Mouse (Mus musculus): Measurements from ENCODE around the gene AL607142.1. TPM values are rescaled to one million over a fixed set of nuclear protein-coding genes. Genes with fewer than 3 reads are reported as not detected.

AL607142.1 gene
- total RNA-seq, 1 experiment, result not detected

DNA sequence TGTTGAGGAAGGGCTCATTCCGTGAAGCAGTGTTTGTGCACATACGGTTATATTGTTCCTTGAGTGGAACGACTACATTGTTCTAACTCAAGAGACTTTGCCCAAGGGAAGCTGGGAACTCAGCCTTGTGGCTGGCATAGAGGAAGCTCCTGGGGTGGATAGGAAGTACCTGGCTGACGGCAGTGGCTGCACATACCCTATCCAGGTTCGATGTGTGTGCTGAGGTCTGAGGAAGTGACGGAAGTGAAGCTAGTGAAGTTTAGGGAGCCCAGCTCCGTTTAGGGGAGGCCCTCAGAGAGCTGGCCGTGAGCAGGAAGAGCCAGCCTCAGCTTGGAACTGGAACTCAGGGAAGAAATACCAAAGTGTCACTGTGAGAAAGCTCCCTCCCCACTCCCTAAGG is 43.0 kb downstream of the AL607142.1 start:
- no peaks in the 10 kb centered on the region for H3K9me3 ChIP-seq (ENCODE audit: control insufficient read depth, insufficient read depth, low read depth, low read length)
- in situ Hi-C loops (cut with MboI; ENCODE audit: low sequenced_read_pairs in 2 of 2, unreplicated experiment in 2 of 2), result no loop called here
- no peak for DNase-seq (ENCODE audit: low read depth, low spot score)
- H3K36me3 ChIP-seq (ENCODE audit: control insufficient read depth, insufficient read depth, low read length, poor library complexity, severe bottlenecking), result no peaks in the 10 kb centered on the region
- H3K4me1 ChIP-seq (ENCODE audit: control insufficient read depth in 2 of 2, insufficient read depth in 2 of 2, low read length in 2 of 2, poor library complexity in 1 of 2), result no peaks in the 10 kb centered on the region
- H3K9ac ChIP-seq (ENCODE audit: insufficient read depth, low read depth, low read length, poor library complexity, severe bottlenecking), result no peak overlapping the region
- no peak overlapping the region for H3K27ac ChIP-seq (ENCODE audit: insufficient read depth, low read depth, low read length, poor library complexity, severe bottlenecking)
- no peak overlapping the region for H3K4me3 ChIP-seq (ENCODE audit: insufficient read depth in 1 of 2, low read depth in 1 of 2, low read length in 2 of 2, poor library complexity in 1 of 2, severe bottlenecking in 1 of 2)
- TF ChIP-seq ZNF384 (IDR thresholded peaks at IDR 0.05; ENCODE audit: low read depth, low read length), result no peak

DNA sequence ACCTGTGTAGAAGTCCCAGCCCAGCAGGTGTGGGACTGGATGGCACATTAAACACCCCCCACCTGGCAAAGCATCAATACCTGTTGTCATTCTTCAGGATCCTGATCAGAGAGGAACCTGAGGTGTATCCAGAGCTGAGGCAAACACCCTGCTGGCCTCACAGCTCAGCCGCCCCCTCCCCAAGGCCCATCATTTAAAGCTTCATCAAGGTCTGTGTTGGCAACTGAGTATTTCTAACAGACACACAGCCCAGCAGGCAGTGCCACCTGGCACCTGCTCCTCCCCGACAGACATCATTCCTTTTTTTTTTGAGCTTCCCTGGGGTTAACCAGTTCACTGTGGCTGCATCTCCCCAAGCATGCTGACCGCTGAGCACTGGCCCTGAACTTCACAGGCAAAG is 50.7 kb downstream of the AL607142.1 start:
- Histone ChIP-seq H3K4me1 (ENCODE audit: control insufficient read depth in 2 of 2, insufficient read depth in 2 of 2, low read length in 2 of 2, poor library complexity in 1 of 2) (no peaks in the 10 kb centered on the region), H3K9me3 (ENCODE audit: control insufficient read depth, insufficient read depth, low read depth, low read length) (no peaks in the 10 kb centered on the region), H3K27ac (ENCODE audit: insufficient read depth, low read depth, low read length, poor library complexity, severe bottlenecking) (no peak overlapping the region), H3K36me3 (ENCODE audit: control insufficient read depth, insufficient read depth, low read length, poor library complexity, severe bottlenecking) (no peaks in the 10 kb centered on the region), H3K4me3 (ENCODE audit: insufficient read depth in 1 of 2, low read depth in 1 of 2, low read length in 2 of 2, poor library complexity in 1 of 2, severe bottlenecking in 1 of 2) (no peak overlapping the region), H3K9ac (ENCODE audit: insufficient read depth, low read depth, low read length, poor library complexity, severe bottlenecking) (no peak overlapping the region)
- DNase-seq (ENCODE audit: low read depth, low spot score), result no peak
- in situ Hi-C loops (cut with MboI; ENCODE audit: low sequenced_read_pairs in 2 of 2, unreplicated experiment in 2 of 2), result no loop called here
- no peak for TF ChIP-seq CHD2 (IDR thresholded peaks at IDR 0.05; ENCODE audit: low read depth, low read length)
- TF ChIP-seq HCFC1 (IDR thresholded peaks at IDR 0.05; ENCODE audit: borderline replicate concordance, insufficient read depth, low read length), result no peak
- no peak for TF ChIP-seq ZNF384 (IDR thresholded peaks at IDR 0.05; ENCODE audit: low read depth, low read length)
- no peak for TF ChIP-seq ZC3H11A (IDR thresholded peaks at IDR 0.05; ENCODE audit: borderline replicate concordance, low read depth, low read length)
- TF ChIP-seq MAFK (IDR thresholded peaks at IDR 0.05; ENCODE audit: insufficient read depth, low read depth, low read length), result no peak

GRCm38 (mm10) chr4:120116312-120116711 is 51.5 kb downstream of the AL607142.1 start:
- H3K9me3 ChIP-seq (ENCODE audit: control insufficient read depth, insufficient read depth, low read depth, low read length), result no peaks in the 10 kb centered on the region
- no peaks in the 10 kb centered on the region for H3K36me3 ChIP-seq (ENCODE audit: control insufficient read depth, insufficient read depth, low read length, poor library complexity, severe bottlenecking)
- TF ChIP-seq HCFC1 (IDR thresholded peaks at IDR 0.05; ENCODE audit: borderline replicate concordance, insufficient read depth, low read length) (no peak), ZC3H11A (IDR thresholded peaks at IDR 0.05; ENCODE audit: borderline replicate concordance, low read depth, low read length) (no peak), MAFK (IDR thresholded peaks at IDR 0.05; ENCODE audit: insufficient read depth, low read depth, low read length) (no peak), CHD2 (IDR thresholded peaks at IDR 0.05; ENCODE audit: low read depth, low read length) (no peak), ZNF384 (IDR thresholded peaks at IDR 0.05; ENCODE audit: low read depth, low read length) (no peak)
- no peak overlapping the region for H3K4me3 ChIP-seq (ENCODE audit: insufficient read depth in 1 of 2, low read depth in 1 of 2, low read length in 2 of 2, poor library complexity in 1 of 2, severe bottlenecking in 1 of 2)
- in situ Hi-C loops (cut with MboI; ENCODE audit: low sequenced_read_pairs in 2 of 2, unreplicated experiment in 2 of 2), result no loop called here
- no peaks in the 10 kb centered on the region for H3K4me1 ChIP-seq (ENCODE audit: control insufficient read depth in 2 of 2, insufficient read depth in 2 of 2, low read length in 2 of 2, poor library complexity in 1 of 2)
- no peak overlapping the region for H3K9ac ChIP-seq (ENCODE audit: insufficient read depth, low read depth, low read length, poor library complexity, severe bottlenecking)
- no peak for DNase-seq (ENCODE audit: low read depth, low spot score)
- no peak overlapping the region for H3K27ac ChIP-seq (ENCODE audit: insufficient read depth, low read depth, low read length, poor library complexity, severe bottlenecking)

GRCm38 (mm10) chr4:120120276-120120675 is 55.5 kb downstream of the AL607142.1 start:
- no peak overlapping the region for H3K9ac ChIP-seq (ENCODE audit: insufficient read depth, low read depth, low read length, poor library complexity, severe bottlenecking)
- TF ChIP-seq HCFC1 (IDR thresholded peaks at IDR 0.05; ENCODE audit: borderline replicate concordance, insufficient read depth, low read length), result no peak
- no peak for TF ChIP-seq MAFK (IDR thresholded peaks at IDR 0.05; ENCODE audit: insufficient read depth, low read depth, low read length)
- no peak for TF ChIP-seq ZC3H11A (IDR thresholded peaks at IDR 0.05; ENCODE audit: borderline replicate concordance, low read depth, low read length)
- no peak for TF ChIP-seq CHD2 (IDR thresholded peaks at IDR 0.05; ENCODE audit: low read depth, low read length)
- TF ChIP-seq ZNF384 (IDR thresholded peaks at IDR 0.05; ENCODE audit: low read depth, low read length), result no peak
- no peaks in the 10 kb centered on the region for H3K36me3 ChIP-seq (ENCODE audit: control insufficient read depth, insufficient read depth, low read length, poor library complexity, severe bottlenecking)
- H3K4me3 ChIP-seq (ENCODE audit: insufficient read depth in 1 of 2, low read depth in 1 of 2, low read length in 2 of 2, poor library complexity in 1 of 2, severe bottlenecking in 1 of 2), result no peak overlapping the region
- in situ Hi-C loops (cut with MboI; ENCODE audit: low sequenced_read_pairs in 2 of 2, unreplicated experiment in 2 of 2), result loop anchor here in 1 of 2 experiments (10.0 kb wide), 1 partner anchor 185 kb away; no protein-coding TSS in a partner anchor
- no peaks in the 10 kb centered on the region for H3K4me1 ChIP-seq (ENCODE audit: control insufficient read depth in 2 of 2, insufficient read depth in 2 of 2, low read length in 2 of 2, poor library complexity in 1 of 2)
- H3K9me3 ChIP-seq (ENCODE audit: control insufficient read depth, insufficient read depth, low read depth, low read length), result no peaks in the 10 kb centered on the region
- H3K27ac ChIP-seq (ENCODE audit: insufficient read depth, low read depth, low read length, poor library complexity, severe bottlenecking), result no peak overlapping the region
- DNase-seq (ENCODE audit: low read depth, low spot score), result no peak

DNA sequence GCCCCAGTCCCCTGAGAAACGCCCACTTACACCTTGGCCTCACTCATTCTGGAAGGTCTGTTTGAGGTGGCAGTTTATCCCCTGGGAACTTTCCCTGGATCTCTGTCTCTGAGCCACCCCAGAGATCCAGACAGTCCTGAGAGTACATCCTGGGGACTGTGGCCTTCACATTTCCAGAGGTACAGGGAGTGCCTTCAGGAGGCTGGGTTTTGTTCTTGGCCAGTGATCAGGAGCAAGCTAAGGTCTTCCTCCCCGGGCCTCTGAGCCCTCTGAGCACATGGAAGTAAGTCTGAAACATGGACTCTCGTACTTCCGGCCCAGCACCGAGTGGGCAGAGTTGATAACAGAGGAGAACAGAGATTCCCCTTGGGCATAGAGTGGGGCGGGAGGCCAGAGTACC is 59.9 kb downstream of the AL607142.1 start:
- in situ Hi-C loops (cut with MboI; ENCODE audit: low sequenced_read_pairs in 2 of 2, unreplicated experiment in 2 of 2), result loop anchor here in 1 of 2 experiments (10.0 kb wide), 1 partner anchor 190 kb away; no protein-coding TSS in a partner anchor
- no peaks in the 10 kb centered on the region for H3K9me3 ChIP-seq (ENCODE audit: control insufficient read depth, insufficient read depth, low read depth, low read length)
- H3K4me1 ChIP-seq (ENCODE audit: control insufficient read depth in 2 of 2, insufficient read depth in 2 of 2, low read length in 2 of 2, poor library complexity in 1 of 2), result no peaks in the 10 kb centered on the region
- H3K4me3 ChIP-seq (ENCODE audit: insufficient read depth in 1 of 2, low read depth in 1 of 2, low read length in 2 of 2, poor library complexity in 1 of 2, severe bottlenecking in 1 of 2), result no peak overlapping the region
- DNase-seq (ENCODE audit: low read depth, low spot score), result no peak
- H3K27ac ChIP-seq (ENCODE audit: insufficient read depth, low read depth, low read length, poor library complexity, severe bottlenecking), result no peak overlapping the region
- H3K9ac ChIP-seq (ENCODE audit: insufficient read depth, low read depth, low read length, poor library complexity, severe bottlenecking), result no peak overlapping the region
- TF ChIP-seq CHD2 (IDR thresholded peaks at IDR 0.05; ENCODE audit: low read depth, low read length) (no peak), ZNF384 (IDR thresholded peaks at IDR 0.05; ENCODE audit: low read depth, low read length) (no peak), ZC3H11A (IDR thresholded peaks at IDR 0.05; ENCODE audit: borderline replicate concordance, low read depth, low read length) (no peak), MAFK (IDR thresholded peaks at IDR 0.05; ENCODE audit: insufficient read depth, low read depth, low read length) (no peak), HCFC1 (IDR thresholded peaks at IDR 0.05; ENCODE audit: borderline replicate concordance, insufficient read depth, low read length) (no peak)
- H3K36me3 ChIP-seq (ENCODE audit: control insufficient read depth, insufficient read depth, low read length, poor library complexity, severe bottlenecking), result no peaks in the 10 kb centered on the region

Data from ES-E14 (cell line).